ENCODE assay signal across 21 mouse cellular contexts in the genomic region with DNA sequence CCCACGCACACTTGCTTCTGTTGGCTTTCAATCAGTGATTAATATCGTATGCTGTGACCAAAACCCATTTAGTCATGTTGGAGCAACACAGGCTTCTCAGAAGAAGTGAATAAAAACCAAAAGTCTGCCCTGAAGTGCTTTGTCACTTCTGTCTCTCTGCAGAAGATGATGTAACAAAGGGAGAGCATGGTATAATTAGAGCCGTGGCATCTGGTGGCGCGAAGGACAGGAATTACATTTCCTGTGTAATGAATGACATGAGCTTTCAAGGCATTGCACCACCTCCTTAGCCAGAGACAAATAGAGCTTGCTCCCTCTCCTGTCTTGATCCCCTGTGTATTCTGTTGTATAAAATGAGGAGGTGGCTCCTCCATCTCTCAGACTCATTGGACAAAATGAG. TPM values are rescaled to one million over a fixed set of nuclear protein-coding genes. Genes with fewer than 3 reads are reported as not detected.
DNase-seq lines count a peak whose midpoint lies in the region; TF ChIP-seq lines count a peak whose summit lies in the region.
"Had no signal": no experiment of that assay in that cellular context is flagged by ENCODE, and none has a peak within 500 bp of the region (broad histone marks: within the 10 kb centered on the region; RNA-seq: fewer than 3 reads in every experiment).

No protein-coding gene starts in this region.

- no peaks in the 10 kb centered on the region for H3K9me3 ChIP-seq in megakaryocyte, embryonic 14.5 days
- H3K9me3 ChIP-seq: heart, embryonic 12.5 days; midbrain, embryonic 15.5 days; neural tube, embryonic 12.5 days had no signal

- H3K4me3 ChIP-seq in C2C12 (ENCODE audit: insufficient read depth, poor library complexity, severe bottlenecking): no peak overlapping the region
- peak overlapping the region; percentile 88 for H3K4me3 ChIP-seq in megakaryocyte, embryonic 14.5 days (replicated peaks)
- H3K4me3 ChIP-seq: heart, embryonic 12.5 days; layer of hippocampus, adult 2 months; left cerebral cortex, adult 2 months; midbrain, embryonic 15.5 days; neural tube, embryonic 12.5 days had no signal

- no peaks in the 10 kb centered on the region for H3K27me3 ChIP-seq in C2C12 (ENCODE audit: control insufficient read depth, insufficient read depth, insufficient read length)
- H3K27me3 ChIP-seq in megakaryocyte, embryonic 14.5 days (replicated peaks): no peaks in the 10 kb centered on the region
- H3K27me3 ChIP-seq: heart, embryonic 12.5 days; midbrain, embryonic 15.5 days; neural tube, embryonic 12.5 days; Patski had no signal

- peaks cover 79% of the 10 kb centered on the region for H3K4me1 ChIP-seq in megakaryocyte, embryonic 14.5 days
- H3K4me1 ChIP-seq: heart, embryonic 12.5 days; midbrain, embryonic 15.5 days; neural tube, embryonic 12.5 days had no signal

- TF ChIP-seq CTCF in C2C12 (IDR thresholded peaks at IDR 0.05; ENCODE audit: control insufficient read depth, insufficient read depth, insufficient read length): no peak

- H3K79me3 ChIP-seq in C2C12 (ENCODE audit: low read depth): no peaks in the 10 kb centered on the region

- H3K79me2 ChIP-seq in C2C12 (ENCODE audit: control insufficient read depth, insufficient read depth): peaks cover 10% of the 10 kb centered on the region

- DNase-seq in MN1 (ENCODE audit: low spot score): peak; percentile 19
- DNase-seq in liver: peak; percentile 6
- no peak for DNase-seq in gastrocnemius, adult 8-10 months (ENCODE audit: low spot score in 2 of 2)
- no peak for DNase-seq in natural killer cell, adult 2 months (ENCODE audit: low spot score in 2 of 2)
- DNase-seq in kidney, postnatal 25 days: no peak
- DNase-seq in layer of hippocampus, postnatal 10 days (ENCODE audit: low spot score in 2 of 2): no peak
- DNase-seq: adrenal gland, postnatal 25 days; cerebellum, adult 9-11 months; kidney, adult 11 months; lung, adult 18-20 months; lung, postnatal 4 days; right cerebral cortex, postnatal 4 days; thymus, postnatal 36 days had no signal

- no peaks in the 10 kb centered on the region for H3K36me3 ChIP-seq in C2C12 (ENCODE audit: control insufficient read depth, insufficient read depth)
- H3K36me3 ChIP-seq in megakaryocyte, embryonic 14.5 days (replicated peaks; ENCODE audit: low read length): peaks cover 27% of the 10 kb centered on the region
- H3K36me3 ChIP-seq: heart, embryonic 12.5 days; midbrain, embryonic 15.5 days; neural tube, embryonic 12.5 days had no signal

- no peak overlapping the region for H3ac ChIP-seq in C2C12 (ENCODE audit: control insufficient read depth, insufficient read length, low read depth)

TF ChIP-seq in C2C12, 6 proteins besides CTCF, POLR2A, EP300 and RAD21:
- TF ChIP-seq CEBPB (IDR thresholded peaks at IDR 0.05; ENCODE audit: low read depth): peak; percentile 43
- TF ChIP-seq MYOG (IDR thresholded peaks at IDR 0.05; ENCODE audit: control insufficient read depth, extremely low read depth, insufficient read length): no peak

RNA-seq across cellular contexts. Expression of gene Pla2g4a, which starts 14.1 kb away (rescaled TPM):
- 7.0 TPM for polyA plus RNA-seq in C2C12 (2012; fragmentation: generic; extraction: Trizol)
- polyA plus RNA-seq in megakaryocyte, embryonic 14.5 days (2012; ENCODE audit: insufficient read depth, low replicate concordance): 0.58 and 5.3 TPM in 2 replicates
- total RNA-seq in gastrocnemius, adult 8-10 months (2022): 1 to 10 TPM in 2 of 4 experiments, under 1 TPM in 2; 0.34 to 1.3 (median 1.0) TPM
- total RNA-seq in layer of hippocampus, postnatal 10 days (2021): 1 to 10 TPM; 1.2 to 2.0 TPM

Comparison
In these comparisons a context has a peak if more than half of its experiments do, and no peak if none do; other contexts are left out.
1. DNase-seq: peak in MN1 (single experiment) and liver (single experiment); none in gastrocnemius, adult 8-10 months (0 of 2), natural killer cell, adult 2 months (0 of 2), kidney, postnatal 25 days (0 of 2) and layer of hippocampus, postnatal 10 days (0 of 2).